Mouse (Mus musculus) embryonic facial prominence, embryonic 11.5 days (tissue): ENCODE results near the gene Gas8. TPM values are rescaled to one million over a fixed set of nuclear protein-coding genes. Genes with fewer than 3 reads are reported as not detected.
"Not testable (repeated sequence)": the region's sequence is repeated elsewhere in the genome, so short reads cannot be mapped to it uniquely, and the experiment has no call there.

Experiments used
- ATAC-seq: fragments of 200-750 bp; cut with Nextera tagmentation; replicated peaks from 2 replicates; pipeline ENCODE4 v1.8.0; 2017; ENCODE audit warnings: low read depth; ENCODE audit not compliant: insufficient number of reproducible peaks, low FRiP score, low TSS enrichment
- DNase-seq: peaks from one replicate; pipeline ENCODE4 v3.0.0-alpha.2; 2015; ENCODE audit warnings: low spot score
- H3K27ac ChIP-seq: fragments of 300-500 bp; sonication (generic); replicated peaks from 2 replicates; pipeline ENCODE4 v1.5.1; 2014; ENCODE audit warnings: mild to moderate bottlenecking, low read depth, low read length, control low read depth
- H3K27me3 ChIP-seq: fragments of 300-500 bp; sonication (generic); 2 replicates; pipeline ENCODE4 v1.6.1; 2014; ENCODE audit warnings: mild to moderate bottlenecking, low read length, moderate library complexity, mixed read lengths; ENCODE audit not compliant: control insufficient read depth, insufficient read depth
- H3K36me3 ChIP-seq: fragments of 300-500 bp; sonication (generic); replicated peaks from 2 replicates; pipeline ENCODE4 v1.6.1; 2014; ENCODE audit warnings: low read depth, mild to moderate bottlenecking, low read length, moderate library complexity, mixed read lengths; ENCODE audit not compliant: control insufficient read depth, insufficient read depth
- H3K4me1 ChIP-seq: fragments of 300-500 bp; sonication (generic); 2 replicates; pipeline ENCODE4 v1.6.1; 2014; ENCODE audit warnings: low read length, mixed read lengths; ENCODE audit not compliant: control insufficient read depth, insufficient read depth
- H3K4me2 ChIP-seq: fragments of 300-500 bp; sonication (generic); 2 replicates; pipeline ENCODE4 v1.6.1; 2014; ENCODE audit warnings: low read depth, mild to moderate bottlenecking, control low read depth, low read length, moderate library complexity
- H3K4me3 ChIP-seq: fragments of 300-500 bp; sonication (generic); 2 replicates; pipeline ENCODE4 v1.5.1; 2014; ENCODE audit warnings: low read depth, low read length, control low read depth
- H3K9ac ChIP-seq: fragments of 300-500 bp; sonication (generic); replicated peaks from 2 replicates; pipeline ENCODE4 v1.6.1; 2014; ENCODE audit warnings: mild to moderate bottlenecking, control low read depth, low read length
- H3K9me3 ChIP-seq: fragments of 300-500 bp; sonication (generic); replicated peaks from 2 replicates; pipeline ENCODE4 v1.6.1; 2016; ENCODE audit warnings: mild to moderate bottlenecking, low read length, inconsistent platforms, mixed read lengths; ENCODE audit not compliant: control insufficient read depth
- WGBS: fragments of 180-500 bp; shearing (Covaris S2); extraction: QIAGEN DNeasy Blood & Tissue Kit; methylation state at CpG from one replicate; pipeline ENCODE4 v1.1.7; 2014; 5-methylcytosine and 5-hydroxymethylcytosine counted together
- polyA plus RNA-seq: library from polyadenylated mRNA; unstranded; fragments of >200 nt; fragmentation: Nextera tagmentation; extraction: Ambion mirVana; gene quantifications from 2 replicates; pipeline ENCODE4 v1.2.1, GENCODE M21; 2014

Gene Gas8
- 41.3 and 42.0 TPM in 2 replicates for polyA plus RNA-seq

- peaks cover 4% of the 10 kb centered on the region for H3K4me1 ChIP-seq
- H3K36me3 ChIP-seq: peaks cover 5% of the 10 kb centered on the region
- H3K9me3 ChIP-seq: no peaks in the 10 kb centered on the region
- DNase-seq (peak; percentile 96), ATAC-seq (peak; percentile 81)
- under 1% methylated on average over 20 of the region's 20 CpGs for WGBS
- peak within 1 kb of the TSS; percentile 80 for H3K9ac ChIP-seq
- H3K4me3 ChIP-seq: peak within 1 kb of the TSS; percentile 71
- no peak within 1 kb of the TSS for H3K27ac ChIP-seq
- peak within 1 kb of the TSS; percentile 75 for H3K4me2 ChIP-seq
- H3K27me3 ChIP-seq: no peaks in the 10 kb centered on the region; the same call in 1 of the 2 replicates
Measured at GRCm38 (mm10) chr8:123518667-123519066, at the start of gene Gas8. Gene Gas8, plus strand, starts transcription at chr8:123518834.

- H3K27ac ChIP-seq, H3K4me3 ChIP-seq, DNase-seq, H3K9me3 ChIP-seq, H3K4me2 ChIP-seq, H3K36me3 ChIP-seq, H3K9ac ChIP-seq, H3K4me1 ChIP-seq, ATAC-seq, H3K27me3 ChIP-seq: not testable (repeated sequence)
- WGBS: 68% methylated on average over 6 of the region's 6 CpGs
Measured at GRCm38 (mm10) chr8:123472991-123473390, 45.6 kb upstream of the Gas8 start.

GRCm38 (mm10) chr8:123474549-123474948 is 44.1 kb upstream of the Gas8 start:
- not testable (repeated sequence) for H3K27me3 ChIP-seq, DNase-seq, ATAC-seq, H3K4me3 ChIP-seq, H3K36me3 ChIP-seq, H3K4me1 ChIP-seq, H3K27ac ChIP-seq, H3K9ac ChIP-seq, H3K9me3 ChIP-seq, H3K4me2 ChIP-seq
- WGBS: 67% methylated on average over 5 of the region's 5 CpGs

- ATAC-seq (peak; percentile 30; the same call in 1 of the 2 replicates), DNase-seq (peak; percentile 35)
- WGBS: 10% methylated on average over 34 of the region's 34 CpGs
- peak overlapping the region; percentile 84 for H3K4me3 ChIP-seq
- no peaks in the 10 kb centered on the region for H3K27me3 ChIP-seq
- H3K9ac ChIP-seq: peak overlapping the region; percentile 92
- no peak overlapping the region for H3K27ac ChIP-seq
- H3K4me2 ChIP-seq: peak overlapping the region; percentile 55
- no peaks in the 10 kb centered on the region; the same call in 1 of the 2 replicates for H3K4me1 ChIP-seq
- H3K9me3 ChIP-seq: no peaks in the 10 kb centered on the region
- H3K36me3 ChIP-seq: no peaks in the 10 kb centered on the region; the same call in none of the 2 replicates
Measured at GRCm38 (mm10) chr8:123476911-123477736, 41.5 kb upstream of the Gas8 start.

GRCm38 (mm10) chr8:123477737-123478258 is 40.8 kb upstream of the Gas8 start, which contains the start of gene Afg3l1:
Gene Afg3l1, plus strand, starts transcription at chr8:123477903.
- DNase-seq: peak; percentile 93
- Histone ChIP-seq H3K9ac (peak within 1 kb of the TSS; percentile 92), H3K9me3 (no peaks in the 10 kb centered on the region), H3K4me3 (peak within 1 kb of the TSS; percentile 84), H3K27me3 (no peaks in the 10 kb centered on the region), H3K36me3 (no peaks in the 10 kb centered on the region; the same call in none of the 2 replicates), H3K27ac (peak within 1 kb of the TSS; percentile 84), H3K4me1 (no peaks in the 10 kb centered on the region; the same call in 1 of the 2 replicates), H3K4me2 (peak within 1 kb of the TSS; percentile 76)
- peak; percentile 88 for ATAC-seq
- under 1% methylated on average over 58 of the region's 58 CpGs for WGBS

- peak overlapping the region; percentile 84 for H3K4me3 ChIP-seq
- peak; percentile 41 for DNase-seq
- H3K9me3 ChIP-seq: no peaks in the 10 kb centered on the region
- H3K36me3 ChIP-seq: no peaks in the 10 kb centered on the region; the same call in none of the 2 replicates
- H3K4me2 ChIP-seq: peak overlapping the region; percentile 76
- no peak for ATAC-seq
- H3K27ac ChIP-seq: no peak overlapping the region; the same call in 1 of the 2 replicates
- H3K9ac ChIP-seq: peak overlapping the region; percentile 92
- H3K27me3 ChIP-seq: no peaks in the 10 kb centered on the region
- no peaks in the 10 kb centered on the region; the same call in 1 of the 2 replicates for H3K4me1 ChIP-seq
- 36% methylated on average over 16 of the region's 16 CpGs for WGBS
Measured at GRCm38 (mm10) chr8:123478456-123479218, 40.0 kb upstream of the Gas8 start.

- Histone ChIP-seq H3K27me3 (no peaks in the 10 kb centered on the region), H3K4me2 (no peak overlapping the region), H3K36me3 (peaks cover 9% of the 10 kb centered on the region), H3K9me3 (no peaks in the 10 kb centered on the region), H3K4me3 (no peak overlapping the region), H3K9ac (no peak overlapping the region), H3K27ac (no peak overlapping the region), H3K4me1 (no peaks in the 10 kb centered on the region; the same call in 1 of the 2 replicates)
- ATAC-seq: no peak
- DNase-seq: no peak
- WGBS: 89% methylated on average over 7 of the region's 7 CpGs
Measured at GRCm38 (mm10) chr8:123482627-123483026, 36.0 kb upstream of the Gas8 start.
